Mouse (Mus musculus) kidney, adult 8-10 months (tissue): Measurements from ENCODE around the gene Ric8b.

Source experiments
- DNase-seq, 2 experiments: peaks; one replicate each; pipeline ENCODE4 v3.0.0; 2022

Ric8b gene

DNA sequence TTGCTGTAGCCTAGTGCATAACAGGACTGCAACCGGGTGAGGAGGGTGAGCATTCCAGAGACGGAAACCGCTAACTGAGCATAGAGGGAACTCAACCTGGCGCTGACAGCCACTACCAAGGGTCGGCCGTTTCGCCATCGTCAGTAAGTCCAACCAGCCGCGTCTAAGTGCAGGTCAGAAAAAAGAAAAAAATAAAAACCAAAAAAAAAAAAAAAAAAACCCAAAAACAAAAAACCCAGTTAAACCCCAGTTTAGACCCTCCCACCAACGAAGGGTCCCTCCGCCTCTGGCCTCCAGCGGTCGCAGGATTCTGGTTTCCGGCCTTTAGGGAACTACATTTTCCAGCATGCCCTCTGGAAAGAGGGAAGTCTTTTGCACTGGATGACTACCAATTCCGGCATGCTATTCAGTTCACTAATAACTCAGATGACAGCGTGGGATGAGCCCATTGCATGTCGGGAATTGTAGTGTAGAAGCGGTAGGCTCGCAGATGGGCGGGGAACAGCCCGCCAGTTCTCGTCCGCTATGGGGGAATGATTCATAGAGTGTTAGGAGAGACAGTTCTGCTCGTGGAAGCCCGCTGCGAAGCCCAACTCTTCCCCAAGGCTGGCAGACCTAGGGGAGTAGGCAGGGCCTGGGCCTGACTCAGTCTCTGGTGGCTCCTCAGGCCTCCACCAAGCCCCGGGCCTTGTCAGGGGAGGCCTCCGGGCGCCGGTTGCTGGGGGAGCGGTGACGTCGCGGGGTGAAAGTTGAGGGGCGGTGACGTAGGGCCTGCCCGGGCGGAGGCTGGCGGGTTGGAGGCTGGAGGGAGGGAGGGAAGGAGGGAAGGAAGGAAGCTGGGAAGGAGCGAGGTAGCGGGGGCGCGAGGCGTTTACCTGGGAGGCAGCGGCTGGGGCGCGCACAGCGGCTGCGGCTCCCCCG, at the start of gene Ric8b:
Gene Ric8b (plus strand): TSS at position 807 of the 921 bp plus-strand sequence.
- peak; percentile 94 to 98 for DNase-seq

DNA sequence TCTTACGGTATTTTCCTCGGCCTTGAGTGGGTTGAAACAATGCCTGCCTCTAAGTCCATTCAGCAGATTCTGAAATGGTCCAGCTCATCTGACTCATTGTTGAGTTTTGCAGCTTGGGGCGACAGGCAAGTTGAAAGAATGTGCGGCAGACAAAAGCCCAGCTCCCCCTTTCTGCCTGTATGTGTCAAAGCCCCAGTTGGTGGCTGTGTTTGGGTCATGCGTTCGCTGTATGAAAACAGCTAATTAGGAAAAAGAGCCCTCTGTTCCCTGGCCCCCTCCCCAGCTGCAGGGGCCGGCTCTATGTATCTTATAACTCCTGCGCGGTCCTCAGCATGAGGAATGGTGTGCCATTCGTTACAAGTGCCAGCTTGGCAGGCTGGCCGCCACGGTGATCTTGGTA, 46.1 kb upstream of the Ric8b start:
- no peak for DNase-seq

DNA sequence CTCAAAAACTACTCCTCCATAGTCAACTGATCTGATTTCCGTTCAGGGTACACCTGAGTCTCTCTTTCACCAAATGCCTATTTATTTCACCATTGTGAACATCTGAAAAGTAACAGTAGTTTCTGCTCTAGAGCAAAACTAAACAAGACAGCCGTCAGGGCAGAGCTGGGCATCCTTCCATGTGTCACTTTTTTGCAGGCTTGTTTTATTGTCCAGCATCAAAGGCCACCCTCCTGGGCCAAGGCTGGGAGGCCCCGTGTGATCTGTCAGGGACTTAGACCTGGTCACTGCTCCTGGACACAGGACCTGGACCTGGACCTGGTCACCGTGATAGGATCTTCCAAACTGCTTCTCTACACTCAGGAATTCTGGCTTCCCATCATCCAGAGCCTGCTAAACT, 45.5 kb upstream of the Ric8b start:
- DNase-seq: no peak

DNA sequence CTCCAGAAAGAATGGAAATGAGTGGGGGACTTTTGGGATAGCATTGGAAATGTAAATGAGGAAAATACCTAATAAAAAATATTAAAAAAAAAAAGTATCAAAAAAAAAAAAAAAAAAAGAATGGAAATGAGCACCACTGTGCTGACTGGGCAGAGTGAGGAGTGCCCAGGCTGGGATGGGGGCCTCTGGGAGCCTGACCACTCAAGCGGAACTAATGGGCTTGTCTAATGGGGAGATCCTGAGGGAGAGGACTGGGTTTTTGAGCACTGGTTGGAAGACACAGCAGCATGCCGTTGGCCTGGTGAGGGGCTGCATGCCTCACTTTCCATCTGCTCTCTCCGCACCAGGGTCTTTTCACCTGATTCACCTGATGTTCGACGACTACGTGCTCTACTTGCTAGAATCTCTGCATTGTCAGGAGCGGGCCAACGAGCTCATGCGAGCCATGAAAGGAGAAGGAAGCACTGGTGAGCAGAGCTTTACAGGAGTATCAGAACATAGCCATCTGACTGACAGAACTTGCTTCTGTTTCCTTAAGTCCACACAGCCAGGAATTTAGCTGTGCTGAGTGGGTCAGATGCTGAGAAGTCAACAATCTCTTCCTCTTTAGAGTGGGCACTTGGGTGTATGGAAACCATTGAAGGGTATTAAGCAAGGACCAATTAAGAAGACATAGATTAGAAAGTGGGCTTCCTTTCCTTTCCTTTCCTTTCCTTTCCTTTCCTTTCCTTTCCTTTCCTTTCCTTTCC, 37.4 kb upstream of the Ric8b start:
- no peak for DNase-seq

DNA sequence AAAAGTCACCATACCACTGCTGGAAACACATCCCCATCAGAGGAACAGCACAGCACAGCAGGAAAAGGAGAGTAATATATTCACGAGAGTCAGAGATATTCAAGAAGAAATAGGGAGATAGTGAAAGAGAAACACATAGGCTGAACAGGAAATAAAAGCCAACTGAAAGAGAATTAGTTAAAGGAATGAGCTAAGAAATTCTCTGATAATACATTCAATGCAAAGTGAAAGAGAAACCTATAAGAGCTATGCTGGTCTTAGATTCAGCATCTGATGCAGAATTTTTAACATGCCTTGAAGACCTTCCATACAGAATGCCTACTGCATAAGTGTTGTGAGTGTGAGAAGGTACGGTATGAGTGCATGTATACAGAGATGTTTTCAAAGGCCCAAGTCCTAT, 34.9 kb upstream of the Ric8b start:
- no peak for DNase-seq

DNA sequence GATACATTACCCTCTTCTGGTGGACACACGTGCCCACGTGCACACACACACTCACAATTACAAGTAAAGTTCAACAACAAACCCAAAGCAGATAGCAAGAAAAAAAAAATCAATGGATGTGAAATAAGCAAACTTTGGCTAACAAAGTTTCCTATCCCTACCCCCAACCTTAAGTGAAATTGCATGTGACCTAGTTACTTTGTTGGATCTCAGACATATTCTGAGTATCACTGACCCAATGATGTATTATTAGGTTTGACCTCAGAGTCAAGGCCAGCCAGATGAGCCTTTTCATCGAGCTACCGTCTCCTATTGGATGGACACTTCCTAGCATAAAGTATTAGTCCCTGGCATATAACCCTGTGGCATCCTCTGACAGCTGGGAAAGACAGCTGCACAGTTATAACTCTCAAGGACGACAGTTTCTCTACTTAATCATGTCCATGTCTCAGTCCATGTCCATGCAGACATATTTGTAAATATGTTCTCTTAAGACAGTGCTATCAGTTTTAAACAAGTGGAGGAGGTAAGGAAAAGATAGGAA, 32.0 kb upstream of the Ric8b start:
- DNase-seq: no peak

DNA sequence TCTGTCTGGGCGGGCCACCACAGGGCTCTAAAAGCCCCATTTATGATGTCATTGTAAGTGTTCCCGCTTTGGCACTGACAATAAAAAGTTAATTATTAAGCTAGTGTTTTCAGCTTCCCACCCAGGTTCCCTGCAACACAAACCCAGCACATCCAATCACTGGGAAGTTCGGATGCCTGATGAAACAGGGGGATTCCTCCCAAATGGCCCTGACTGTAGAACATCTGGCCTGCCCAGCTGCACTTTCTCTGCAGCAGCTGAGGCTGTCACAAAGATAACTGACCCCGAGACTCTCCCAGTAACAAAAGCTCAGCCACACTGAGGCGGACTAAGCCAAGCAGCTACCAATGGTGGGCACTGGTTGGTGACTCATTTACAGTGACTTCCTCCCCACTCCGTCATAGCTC, 31.2 kb upstream of the Ric8b start:
- peak; percentile 40 to 65 for DNase-seq

DNA sequence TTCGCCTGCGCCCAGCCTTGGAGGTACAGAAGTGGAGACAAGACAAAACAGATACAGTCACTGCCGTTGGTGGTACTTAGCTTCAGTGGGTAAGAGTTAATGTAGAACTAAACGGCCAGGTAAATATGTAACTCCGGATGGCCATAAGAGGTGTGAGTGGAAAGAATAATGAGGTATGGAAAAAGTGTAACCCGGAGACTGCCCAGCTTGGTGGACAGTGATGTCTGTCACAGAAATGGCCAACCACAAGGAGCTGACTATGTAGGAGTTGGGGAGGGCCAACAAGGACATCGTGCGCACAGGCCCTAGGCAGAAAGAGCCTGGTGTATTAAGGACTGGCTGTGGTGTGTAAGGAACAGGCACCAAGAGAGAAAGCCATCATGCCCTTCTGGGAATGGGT, 30.6 kb upstream of the Ric8b start:
- DNase-seq: peak; percentile 13 to 55

DNA sequence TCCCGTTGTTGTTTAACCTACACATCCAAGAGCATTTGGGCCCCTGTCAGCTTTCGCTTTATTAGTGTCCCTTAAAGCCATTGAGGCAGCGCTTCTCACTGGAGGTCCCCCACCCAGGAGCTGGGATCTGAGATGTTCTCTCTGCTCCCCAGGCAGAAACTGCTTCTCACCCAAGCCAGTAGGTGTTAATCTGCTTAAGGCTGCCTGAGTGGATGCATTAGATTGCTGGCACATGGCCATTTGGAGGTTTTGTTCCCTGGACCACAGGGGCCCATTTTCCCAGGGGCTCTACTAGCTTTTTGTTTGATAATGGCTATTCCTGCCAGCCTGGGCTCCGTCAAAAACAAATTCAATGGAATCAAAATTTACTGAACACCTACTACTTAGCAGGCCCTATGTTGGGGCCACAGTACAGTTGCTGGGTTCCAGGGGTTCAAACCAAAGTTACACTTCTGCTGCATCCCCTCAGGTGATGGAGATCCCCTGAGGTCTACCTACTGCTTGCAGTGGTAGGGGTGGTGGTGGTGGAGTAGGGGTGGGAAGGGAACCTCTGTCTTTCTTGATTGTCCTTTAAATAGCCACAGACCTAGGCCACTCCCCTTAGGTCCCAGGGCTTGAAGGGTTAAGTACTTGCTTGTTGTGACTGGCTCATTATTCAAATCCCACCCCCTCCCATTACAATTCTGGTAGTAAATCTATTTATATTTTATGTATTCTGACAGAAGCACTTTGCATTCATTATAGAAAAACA, 28.1 kb upstream of the Ric8b start:
- no peak for DNase-seq

DNA sequence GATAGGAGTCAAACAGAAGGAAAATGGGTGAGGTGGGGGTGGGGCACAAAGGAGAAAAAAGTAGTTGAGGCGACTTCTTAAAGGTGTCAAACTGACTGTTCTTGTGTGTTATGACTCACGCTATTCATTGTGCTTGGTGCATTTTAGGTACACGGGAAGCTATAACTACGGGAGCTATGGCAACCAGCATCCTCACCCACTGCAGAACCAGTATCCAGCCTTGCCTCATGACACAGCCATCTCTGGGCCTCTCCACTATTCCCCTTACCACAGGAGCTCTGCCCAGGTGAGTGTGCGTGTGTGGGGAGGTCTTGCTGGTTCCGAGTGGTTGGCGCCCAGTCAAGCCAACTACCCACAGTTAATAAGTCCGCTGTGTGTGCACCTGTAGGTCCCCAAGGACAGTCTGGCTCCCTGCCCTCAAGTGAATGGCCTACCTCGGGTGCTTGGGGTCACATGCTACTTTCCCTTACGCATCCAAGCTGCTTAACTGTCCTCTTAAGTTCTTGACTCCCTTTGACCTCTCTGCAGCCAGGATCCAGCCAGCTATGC, 21.5 kb upstream of the Ric8b start:
- no peak for DNase-seq

DNA sequence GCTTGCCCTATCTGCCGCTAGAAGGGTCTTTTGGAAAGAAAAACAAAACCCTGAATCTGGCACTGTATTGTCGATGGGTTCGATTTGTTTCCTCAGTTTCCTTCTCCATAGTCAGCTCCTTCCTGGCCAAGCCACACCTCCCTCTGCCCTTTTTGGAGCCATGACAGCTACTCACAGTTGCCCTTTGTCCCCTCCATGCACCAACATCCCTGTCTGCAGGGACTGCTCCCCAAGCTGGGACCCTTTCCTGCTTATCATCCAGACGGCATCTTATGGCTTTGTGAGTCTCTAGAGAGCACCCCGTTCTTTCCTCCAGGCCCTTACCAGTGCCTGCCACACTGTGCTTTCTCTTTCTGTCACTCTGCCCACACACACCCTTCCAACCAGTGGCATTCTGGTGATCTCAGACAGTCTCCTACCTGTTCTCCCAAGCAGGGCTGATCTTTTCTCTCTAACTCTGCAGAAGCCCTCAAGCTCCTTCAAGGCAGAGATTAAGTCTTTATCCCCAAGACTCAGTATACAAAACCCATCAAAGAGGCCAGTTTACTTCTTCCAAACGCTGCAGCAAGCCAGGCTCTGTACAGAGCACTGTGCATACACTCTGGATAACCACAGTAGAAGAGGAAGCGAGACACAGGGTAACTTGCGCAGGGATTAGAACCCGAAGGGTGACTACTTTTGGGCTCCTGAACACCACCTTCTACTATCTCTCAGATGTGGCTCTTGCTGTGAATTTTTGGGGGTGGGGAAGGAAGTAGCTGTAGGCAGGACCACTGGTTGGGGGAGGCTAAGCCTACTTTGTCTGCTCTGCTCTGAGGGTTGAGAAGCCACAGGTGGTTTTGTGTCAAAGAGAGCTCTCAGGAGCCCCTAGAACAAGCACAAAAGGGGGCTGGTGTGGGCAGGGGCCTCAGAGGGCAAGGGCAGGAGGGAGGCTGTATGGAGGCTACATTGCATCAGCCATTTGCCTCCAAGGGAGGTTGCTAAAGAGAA, 20.2 kb upstream of the Ric8b start:
- DNase-seq: no peak

DNA sequence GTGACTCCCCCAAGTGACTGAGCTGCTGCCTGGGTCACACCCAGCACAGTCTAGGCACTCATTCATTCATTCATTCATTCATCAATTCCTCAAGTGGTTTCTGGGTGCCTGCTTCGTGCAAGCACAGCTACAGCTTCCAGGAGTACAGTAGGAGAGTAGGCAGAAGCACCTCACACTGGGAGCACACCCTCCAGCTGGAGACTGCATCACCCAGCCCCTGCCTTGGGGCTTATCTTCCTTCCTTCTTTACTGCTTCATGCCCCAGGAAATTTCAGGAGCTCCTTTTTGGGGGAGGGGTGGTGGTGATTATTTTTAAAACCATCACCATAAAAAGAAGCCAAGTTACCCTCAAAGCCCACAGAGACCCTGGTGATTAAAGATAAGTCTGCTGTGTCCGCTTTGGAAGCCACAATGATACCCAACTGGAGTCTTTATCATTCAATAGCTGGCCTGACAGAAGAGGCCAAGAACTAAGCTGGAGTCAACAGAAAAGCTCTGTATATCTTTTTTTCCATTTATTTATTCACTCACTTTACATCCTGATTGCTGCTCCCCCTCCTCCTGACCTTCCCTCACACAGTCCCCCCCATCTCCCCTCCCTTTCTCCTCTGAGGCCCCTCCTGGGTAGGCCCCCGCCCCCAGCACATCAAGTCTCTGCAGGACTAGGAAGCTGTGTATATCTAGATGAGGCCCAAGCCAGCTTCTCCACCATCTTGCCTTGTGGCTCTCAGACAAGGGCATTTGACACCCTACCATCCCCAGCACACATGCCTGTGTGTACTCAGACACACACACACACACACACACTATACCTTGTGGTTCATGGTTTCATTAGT, 19.1 kb upstream of the Ric8b start:
- DNase-seq: no peak

DNA sequence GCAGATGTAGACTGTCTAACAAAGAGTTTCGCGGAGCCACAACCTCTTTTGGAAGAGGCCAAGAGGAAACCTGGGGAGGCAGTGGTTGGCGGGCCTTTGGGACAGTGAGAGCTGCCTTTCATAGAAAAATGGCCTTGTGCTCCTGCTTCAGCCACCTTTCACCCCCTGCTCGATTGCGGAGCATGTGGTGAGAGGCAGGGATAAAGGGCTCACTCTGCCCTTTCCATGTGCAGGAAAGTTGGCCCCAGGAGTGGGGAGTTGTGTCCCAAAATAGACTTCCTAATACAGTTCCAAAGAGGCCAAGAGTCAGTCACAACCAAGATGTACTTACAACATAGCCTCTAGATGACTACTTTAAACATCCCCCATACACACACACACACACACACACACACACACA, 15.7 kb upstream of the Ric8b start:
- DNase-seq: no peak

DNA sequence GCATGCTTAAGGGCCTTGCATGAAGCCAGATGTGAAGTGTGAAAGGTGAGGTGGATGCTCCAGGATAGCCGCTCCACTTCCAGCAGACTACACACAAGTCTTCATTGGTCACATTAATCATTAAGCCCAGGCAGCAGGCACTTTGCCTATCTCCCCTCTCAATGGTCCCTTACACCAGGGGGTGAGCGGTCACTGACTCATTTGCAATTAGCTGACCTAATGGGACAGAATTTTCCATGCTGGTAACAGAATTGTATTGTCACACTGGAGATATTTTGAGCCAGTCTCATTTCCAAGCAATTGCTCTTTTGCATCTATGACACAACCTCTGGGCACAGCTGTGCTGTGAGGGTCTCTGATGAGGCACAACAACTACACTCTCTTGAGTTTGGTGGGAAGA, 15.2 kb upstream of the Ric8b start:
- no peak for DNase-seq

DNA sequence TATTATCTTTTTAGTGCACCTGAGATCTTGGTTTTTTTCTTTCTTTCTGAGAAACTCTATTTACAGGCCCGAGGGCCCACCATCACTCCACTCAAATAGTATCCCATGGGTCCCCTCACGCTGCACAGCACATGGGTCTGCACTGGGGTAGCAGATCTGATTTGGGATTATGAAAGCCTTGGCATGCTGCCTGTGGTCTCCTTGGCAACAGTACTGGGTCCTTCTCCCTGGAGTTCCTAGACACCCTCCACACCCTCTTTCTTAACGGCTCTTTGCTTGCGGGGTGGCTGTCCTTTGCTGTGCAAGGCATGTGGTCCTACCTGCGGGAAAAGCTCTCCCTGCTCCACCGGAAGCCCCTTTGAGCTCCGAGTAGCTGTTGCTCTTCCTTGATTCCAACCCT, 14.1 kb upstream of the Ric8b start:
- DNase-seq: no peak

DNA sequence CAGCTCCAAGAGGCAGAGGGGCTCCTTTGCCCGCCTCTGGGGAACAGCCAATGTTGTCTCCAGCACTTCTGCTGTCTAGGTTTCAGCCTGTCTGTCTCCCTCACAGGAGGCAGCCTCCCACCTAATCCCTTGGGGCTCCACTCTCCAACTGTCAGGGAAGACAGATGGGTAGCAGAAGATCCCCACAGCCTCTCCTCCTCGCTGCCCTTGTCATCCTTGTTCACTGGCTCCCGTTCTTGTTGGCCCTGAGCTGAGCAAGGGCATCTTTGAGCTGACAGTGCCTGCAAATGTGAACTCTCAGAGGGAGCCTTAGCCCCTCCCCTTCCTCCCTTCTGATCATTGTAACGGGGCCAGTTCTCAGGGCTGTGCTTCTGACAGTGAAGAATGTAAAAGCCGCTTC, 13.7 kb upstream of the Ric8b start:
- no peak for DNase-seq

DNA sequence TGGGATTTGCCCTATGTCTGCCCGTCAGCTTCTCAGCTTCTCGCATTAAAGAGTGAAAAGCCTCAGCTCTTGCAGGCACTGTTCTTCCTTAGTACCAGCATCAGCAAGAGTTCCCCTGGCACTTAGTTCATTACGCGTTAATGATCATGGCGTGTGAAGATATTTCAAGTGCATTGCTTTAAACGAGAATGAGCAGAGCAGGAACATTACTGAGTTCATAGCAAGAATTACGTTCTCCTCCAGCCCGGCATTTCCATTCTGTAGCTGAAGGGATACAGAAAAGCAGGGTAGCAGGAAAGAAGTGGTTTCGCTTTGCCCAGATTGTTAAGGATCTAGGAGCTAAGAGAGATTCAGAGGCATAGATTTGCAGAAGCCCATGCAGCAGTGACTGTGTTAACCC, 10.5 kb upstream of the Ric8b start:
- no peak for DNase-seq

DNA sequence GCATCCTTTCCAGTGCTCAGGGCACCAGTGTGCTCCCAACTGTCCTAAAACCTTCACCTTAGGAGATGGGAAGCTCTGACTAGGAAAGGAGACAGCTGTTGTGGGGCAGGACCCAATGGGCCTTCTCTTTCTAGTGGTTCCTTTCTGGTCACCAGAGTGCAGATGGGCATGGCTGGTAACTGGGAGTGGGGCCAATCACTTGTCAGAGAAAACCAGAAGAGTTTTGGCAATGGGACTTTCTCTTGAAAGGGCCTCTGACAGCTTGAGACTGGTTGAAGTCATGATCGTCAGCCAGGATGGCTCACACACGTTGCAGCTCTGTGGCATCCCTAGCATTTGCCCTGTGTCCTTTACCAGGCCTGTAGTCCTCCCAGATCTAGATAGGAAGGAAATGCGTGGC, 9.4 kb upstream of the Ric8b start:
- no peak for DNase-seq

DNA sequence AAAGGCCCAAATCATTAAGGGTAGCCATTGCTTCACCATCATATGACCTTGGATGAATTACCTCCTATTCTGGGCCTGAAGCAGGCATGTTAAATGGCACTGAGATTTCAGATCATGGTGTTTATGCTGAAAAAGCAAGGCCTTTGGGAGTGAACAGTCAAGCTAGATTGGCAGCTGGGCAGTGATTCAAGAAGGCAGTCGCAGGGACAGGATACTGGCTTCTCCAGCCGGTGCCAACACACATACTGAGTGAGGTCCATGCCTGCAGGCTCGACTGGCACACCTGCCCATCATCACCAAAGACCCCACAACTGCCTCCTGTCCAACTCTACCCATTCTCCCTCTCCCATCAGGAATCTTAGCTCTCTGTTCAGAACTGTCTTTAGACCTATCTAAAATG, 8.9 kb upstream of the Ric8b start:
- DNase-seq: no peak

DNA sequence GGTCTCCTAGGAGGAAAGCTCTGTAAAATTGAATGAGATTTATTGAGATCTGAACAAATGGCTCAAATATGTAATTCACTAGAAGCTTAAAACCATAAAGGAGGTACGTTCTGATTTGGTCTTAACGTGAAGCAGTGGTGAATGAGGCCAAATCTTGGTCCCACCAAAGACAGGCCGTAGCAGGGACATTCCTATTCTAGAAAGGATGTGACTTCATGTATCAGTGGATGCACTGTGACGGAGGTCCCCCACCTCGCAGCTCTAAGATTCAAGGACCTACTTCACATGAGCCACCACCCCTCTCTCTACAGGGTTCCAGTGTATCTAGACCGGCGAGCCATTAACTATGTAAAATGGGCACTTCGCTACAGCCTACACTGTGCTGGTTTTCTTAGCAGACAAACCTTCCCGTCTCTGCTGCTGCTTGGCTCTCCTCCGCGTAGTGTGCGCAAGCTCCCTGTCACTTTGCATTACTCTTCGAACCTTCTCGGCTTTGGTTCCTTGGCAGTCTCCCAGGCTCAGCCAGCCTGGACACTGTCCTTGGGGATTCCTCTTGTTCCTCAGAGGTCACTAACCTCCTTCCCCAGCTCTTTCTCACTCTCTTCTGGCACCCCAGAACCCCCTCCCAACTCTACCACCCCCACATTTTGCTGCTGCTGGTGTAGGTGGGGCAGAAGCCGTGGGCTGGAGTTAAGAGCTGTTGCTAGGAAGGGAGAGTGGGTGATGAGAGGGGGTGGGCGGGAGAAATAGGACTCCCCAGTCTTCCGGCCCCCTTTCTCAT, 8.2 kb upstream of the Ric8b start:
- no peak for DNase-seq
